Mouse (Mus musculus): ENCODE data around the gene Dstyk. TPM values are rescaled to one million over a fixed set of nuclear protein-coding genes. Genes with fewer than 3 reads are reported as not detected.

Dstyk gene
- polyA plus RNA-seq, 1 experiment from 2014 or later: 15.2 TPM

- no peaks in the 10 kb centered on the region for H3K9me3 ChIP-seq (ENCODE audit: control insufficient read depth, low read length)
- 91% methylated on average over 5 of the region's 5 CpGs for WGBS
- no peaks in the 10 kb centered on the region for H3K36me3 ChIP-seq (ENCODE audit: control insufficient read depth, insufficient read depth, low read length)
- H3K9ac ChIP-seq (ENCODE audit: low read length): no peak overlapping the region
- DNase-seq (ENCODE audit: low spot score) (no peak), ATAC-seq (ENCODE audit: insufficient number of reproducible peaks, low FRiP score, low TSS enrichment, low read depth) (no peak)
- H3K4me3 ChIP-seq (ENCODE audit: low read depth, low read length): no peak overlapping the region
- H3K27me3 ChIP-seq (ENCODE audit: control insufficient read depth, insufficient read depth, low read length): no peaks in the 10 kb centered on the region
- no peak overlapping the region for H3K27ac ChIP-seq (replicated peaks; ENCODE audit: low read depth, low read length)
- no peak overlapping the region for H3K4me2 ChIP-seq (ENCODE audit: low read depth, severe bottlenecking)
- H3K4me1 ChIP-seq (ENCODE audit: control insufficient read depth, insufficient read depth, low read length): 0 out of 2 replicates have a peak, but pooled peaks cover 1% of the 10 kb centered on the region
Measured at GRCm38 (mm10) chr1:132471499-132471898, 54.1 kb downstream of the Dstyk start.

GRCm38 (mm10) chr1:132472537-132472936 lies 55.2 kb downstream of the Dstyk start:
- Histone ChIP-seq H3K27me3 (ENCODE audit: control insufficient read depth, insufficient read depth, low read length) (no peaks in the 10 kb centered on the region), H3K4me3 (ENCODE audit: low read depth, low read length) (no peak overlapping the region), H3K36me3 (ENCODE audit: control insufficient read depth, insufficient read depth, low read length) (no peaks in the 10 kb centered on the region), H3K4me2 (ENCODE audit: low read depth, severe bottlenecking) (no peak overlapping the region), H3K9me3 (ENCODE audit: control insufficient read depth, low read length) (no peaks in the 10 kb centered on the region), H3K27ac (replicated peaks; ENCODE audit: low read depth, low read length) (no peak overlapping the region), H3K4me1 (ENCODE audit: control insufficient read depth, insufficient read depth, low read length) (0 out of 2 replicates have a peak, but pooled peaks cover 2% of the 10 kb centered on the region), H3K9ac (ENCODE audit: low read length) (no peak overlapping the region)
- DNase-seq (ENCODE audit: low spot score) (no peak), ATAC-seq (ENCODE audit: insufficient number of reproducible peaks, low FRiP score, low TSS enrichment, low read depth) (no peak)
- WGBS: 60% methylated on average over 5 of the region's 5 CpGs

- H3K36me3 ChIP-seq (ENCODE audit: control insufficient read depth, insufficient read depth, low read length): no peaks in the 10 kb centered on the region
- DNase-seq (ENCODE audit: low spot score): no peak
- no peak overlapping the region for H3K9ac ChIP-seq (ENCODE audit: low read length)
- 92% methylated on average over 1 of the region's 1 CpGs for WGBS
- no peaks in the 10 kb centered on the region for H3K9me3 ChIP-seq (ENCODE audit: control insufficient read depth, low read length)
- ATAC-seq (ENCODE audit: insufficient number of reproducible peaks, low FRiP score, low TSS enrichment, low read depth): no peak
- H3K4me3 ChIP-seq (ENCODE audit: low read depth, low read length): no peak overlapping the region
- H3K4me1 ChIP-seq (ENCODE audit: control insufficient read depth, insufficient read depth, low read length): 0 out of 2 replicates have a peak, but pooled peaks cover 9% of the 10 kb centered on the region
- H3K27ac ChIP-seq (replicated peaks; ENCODE audit: low read depth, low read length): no peak overlapping the region
- no peaks in the 10 kb centered on the region for H3K27me3 ChIP-seq (ENCODE audit: control insufficient read depth, insufficient read depth, low read length)
- no peak overlapping the region for H3K4me2 ChIP-seq (ENCODE audit: low read depth, severe bottlenecking)
Measured at GRCm38 (mm10) chr1:132474496-132474895, 57.1 kb downstream of the Dstyk start.

GRCm38 (mm10) chr1:132476575-132476927 lies 59.2 kb downstream of the Dstyk start:
- Histone ChIP-seq H3K4me2 (ENCODE audit: low read depth, severe bottlenecking) (peak overlapping the region; percentile 65), H3K27me3 (ENCODE audit: control insufficient read depth, insufficient read depth, low read length) (no peaks in the 10 kb centered on the region), H3K36me3 (ENCODE audit: control insufficient read depth, insufficient read depth, low read length) (no peaks in the 10 kb centered on the region), H3K9ac (ENCODE audit: low read length) (peak overlapping the region; percentile 83), H3K27ac (replicated peaks; ENCODE audit: low read depth, low read length) (0 out of 2 replicates have a peak overlapping the region, but pooled peaks have one; percentile 2), H3K4me3 (ENCODE audit: low read depth, low read length) (peak overlapping the region; percentile 84), H3K4me1 (ENCODE audit: control insufficient read depth, insufficient read depth, low read length) (peaks cover 9% of the 10 kb centered on the region; the same call in 1 of the 2 replicates), H3K9me3 (ENCODE audit: control insufficient read depth, low read length) (no peaks in the 10 kb centered on the region)
- 6% methylated on average over 9 of the region's 9 CpGs for WGBS
- DNase-seq (ENCODE audit: low spot score) (no peak), ATAC-seq (ENCODE audit: insufficient number of reproducible peaks, low FRiP score, low TSS enrichment, low read depth) (peak; percentile 47; the same call in 1 of the 2 replicates)

- Histone ChIP-seq H3K27me3 (ENCODE audit: control insufficient read depth, insufficient read depth, low read length) (no peaks in the 10 kb centered on the region), H3K9ac (ENCODE audit: low read length) (peak within 1 kb of the TSS; percentile 83), H3K4me2 (ENCODE audit: low read depth, severe bottlenecking) (peak within 1 kb of the TSS; percentile 79), H3K36me3 (ENCODE audit: control insufficient read depth, insufficient read depth, low read length) (no peaks in the 10 kb centered on the region), H3K4me3 (ENCODE audit: low read depth, low read length) (peak within 1 kb of the TSS; percentile 84), H3K9me3 (ENCODE audit: control insufficient read depth, low read length) (no peaks in the 10 kb centered on the region), H3K27ac (replicated peaks; ENCODE audit: low read depth, low read length) (0 out of 2 replicates have a peak within 1 kb of the TSS, but pooled peaks have one; percentile 14), H3K4me1 (ENCODE audit: control insufficient read depth, insufficient read depth, low read length) (peaks cover 9% of the 10 kb centered on the region; the same call in 1 of the 2 replicates)
- DNase-seq (ENCODE audit: low spot score) (peak; percentile 93), ATAC-seq (ENCODE audit: insufficient number of reproducible peaks, low FRiP score, low TSS enrichment, low read depth) (peak; percentile 82)
- under 1% methylated on average over 43 of the region's 43 CpGs for WGBS
Measured at GRCm38 (mm10) chr1:132476928-132477691, 59.8 kb downstream of the Dstyk start, which contains the start of gene Rbbp5. TSS of gene Rbbp5 (plus strand) at chr1:132477365.

- ATAC-seq (ENCODE audit: insufficient number of reproducible peaks, low FRiP score, low TSS enrichment, low read depth) (no peak), DNase-seq (ENCODE audit: low spot score) (no peak)
- H3K36me3 ChIP-seq (ENCODE audit: control insufficient read depth, insufficient read depth, low read length): no peaks in the 10 kb centered on the region
- H3K27me3 ChIP-seq (ENCODE audit: control insufficient read depth, insufficient read depth, low read length): no peaks in the 10 kb centered on the region
- no peak overlapping the region for H3K27ac ChIP-seq (replicated peaks; ENCODE audit: low read depth, low read length)
- peaks cover 9% of the 10 kb centered on the region; the same call in 1 of the 2 replicates for H3K4me1 ChIP-seq (ENCODE audit: control insufficient read depth, insufficient read depth, low read length)
- no peaks in the 10 kb centered on the region for H3K9me3 ChIP-seq (ENCODE audit: control insufficient read depth, low read length)
- H3K4me2 ChIP-seq (ENCODE audit: low read depth, severe bottlenecking): no peak overlapping the region
- WGBS: 84% methylated on average over 1 of the region's 1 CpGs
- H3K9ac ChIP-seq (ENCODE audit: low read length): no peak overlapping the region
- H3K4me3 ChIP-seq (ENCODE audit: low read depth, low read length): no peak overlapping the region
Measured at GRCm38 (mm10) chr1:132479438-132479837, 62.1 kb downstream of the Dstyk start.

- DNase-seq (ENCODE audit: low spot score): no peak
- H3K36me3 ChIP-seq (ENCODE audit: control insufficient read depth, insufficient read depth, low read length): no peaks in the 10 kb centered on the region
- no peak overlapping the region for H3K27ac ChIP-seq (replicated peaks; ENCODE audit: low read depth, low read length)
- H3K4me1 ChIP-seq (ENCODE audit: control insufficient read depth, insufficient read depth, low read length): peaks cover 6% of the 10 kb centered on the region; the same call in 1 of the 2 replicates
- H3K4me3 ChIP-seq (ENCODE audit: low read depth, low read length): no peak overlapping the region
- H3K27me3 ChIP-seq (ENCODE audit: control insufficient read depth, insufficient read depth, low read length): no peaks in the 10 kb centered on the region
- no peak for ATAC-seq (ENCODE audit: insufficient number of reproducible peaks, low FRiP score, low TSS enrichment, low read depth)
- no peaks in the 10 kb centered on the region for H3K9me3 ChIP-seq (ENCODE audit: control insufficient read depth, low read length)
- no peak overlapping the region for H3K4me2 ChIP-seq (ENCODE audit: low read depth, severe bottlenecking)
- no peak overlapping the region for H3K9ac ChIP-seq (ENCODE audit: low read length)
- WGBS: 91% methylated on average over 2 of the region's 2 CpGs
Measured at GRCm38 (mm10) chr1:132481619-132482018, 64.3 kb downstream of the Dstyk start.

- no peaks in the 10 kb centered on the region for H3K9me3 ChIP-seq (ENCODE audit: control insufficient read depth, low read length)
- H3K4me3 ChIP-seq (ENCODE audit: low read depth, low read length): no peak overlapping the region
- no peak overlapping the region for H3K4me2 ChIP-seq (ENCODE audit: low read depth, severe bottlenecking)
- WGBS: 91% methylated on average over 3 of the region's 3 CpGs
- no peaks in the 10 kb centered on the region for H3K27me3 ChIP-seq (ENCODE audit: control insufficient read depth, insufficient read depth, low read length)
- ATAC-seq (ENCODE audit: insufficient number of reproducible peaks, low FRiP score, low TSS enrichment, low read depth) (no peak), DNase-seq (ENCODE audit: low spot score) (no peak)
- H3K27ac ChIP-seq (replicated peaks; ENCODE audit: low read depth, low read length): no peak overlapping the region
- peaks cover 3% of the 10 kb centered on the region; the same call in 1 of the 2 replicates for H3K4me1 ChIP-seq (ENCODE audit: control insufficient read depth, insufficient read depth, low read length)
- no peak overlapping the region for H3K9ac ChIP-seq (ENCODE audit: low read length)
- no peaks in the 10 kb centered on the region; the same call in 1 of the 2 replicates for H3K36me3 ChIP-seq (ENCODE audit: control insufficient read depth, insufficient read depth, low read length)
Measured at GRCm38 (mm10) chr1:132483234-132483633, 65.9 kb downstream of the Dstyk start.

Measured in limb, embryonic 11.5 days (tissue).